Mouse (Mus musculus) common myeloid progenitor, adult 5-6 weeks (primary cell): ENCODE measurements around the gene Maml3. TPM values are rescaled to one million over a fixed set of nuclear protein-coding genes. Genes with fewer than 3 reads are reported as not detected.

Experiments used
- ATAC-seq: replicated peaks from 2 replicates; pipeline ENCODE4 v1.8.0; 2016; ENCODE audit warnings: low read depth, mild to moderate bottlenecking, moderate TSS enrichment, inconsistent platforms; ENCODE audit not compliant: poor library complexity, severe bottlenecking
- total RNA-seq: library from RNA; stranded (forward); fragments of 200-1000, 187-1606 nt; gene quantifications from 2 replicates; pipeline ENCODE4 v1.2.3, GENCODE M21; 2017

Gene Maml3
- total RNA-seq, 1 experiment from 2014 or later, result 15.5 TPM

GRCm38 (mm10) chr3:51885920-51886319, 219.0 kb downstream of the Maml3 start:
- no peak for ATAC-seq

- ATAC-seq, result no peak
Observed at GRCm38 (mm10) chr3:51885487-51885886, 219.4 kb downstream of the Maml3 start.

GRCm38 (mm10) chr3:51881981-51882380, 222.9 kb downstream of the Maml3 start:
- peak; percentile 87 for ATAC-seq

GRCm38 (mm10) chr3:51881393-51881792, 223.5 kb downstream of the Maml3 start:
- no peak for ATAC-seq

- no peak for ATAC-seq
Observed at GRCm38 (mm10) chr3:51880506-51881036, 224.3 kb downstream of the Maml3 start.

- no peak for ATAC-seq
Observed at GRCm38 (mm10) chr3:51879211-51879610, 225.7 kb downstream of the Maml3 start.

- ATAC-seq, result no peak
Observed at GRCm38 (mm10) chr3:51878577-51878976, 226.3 kb downstream of the Maml3 start.

GRCm38 (mm10) chr3:51876729-51877128, 228.1 kb downstream of the Maml3 start:
- ATAC-seq, result no peak

- ATAC-seq, result no peak
Observed at GRCm38 (mm10) chr3:51875629-51876028, 229.2 kb downstream of the Maml3 start.

- ATAC-seq, result no peak
Observed at GRCm38 (mm10) chr3:51874252-51874651, 230.6 kb downstream of the Maml3 start.

- ATAC-seq, result no peak
Observed at GRCm38 (mm10) chr3:51872771-51873170, 232.1 kb downstream of the Maml3 start.

GRCm38 (mm10) chr3:51871346-51871745, 233.5 kb downstream of the Maml3 start:
- no peak for ATAC-seq

- ATAC-seq, result no peak
Observed at GRCm38 (mm10) chr3:51869980-51870379, 234.9 kb downstream of the Maml3 start.

- no peak for ATAC-seq
Observed at GRCm38 (mm10) chr3:51868857-51869256, 236.0 kb downstream of the Maml3 start.

- ATAC-seq, result no peak
Observed at GRCm38 (mm10) chr3:51866446-51866845, 238.4 kb downstream of the Maml3 start.

GRCm38 (mm10) chr3:51861631-51862030, 243.2 kb downstream of the Maml3 start:
- no peak for ATAC-seq

GRCm38 (mm10) chr3:51860458-51860857, 244.4 kb downstream of the Maml3 start:
- no peak for ATAC-seq

- ATAC-seq, result peak; percentile 75
Observed at GRCm38 (mm10) chr3:51859208-51859607, 245.7 kb downstream of the Maml3 start.

- no peak for ATAC-seq
Observed at GRCm38 (mm10) chr3:51854152-51854551, 250.7 kb downstream of the Maml3 start.

GRCm38 (mm10) chr3:51853610-51854009, 251.3 kb downstream of the Maml3 start:
- ATAC-seq, result no peak

GRCm38 (mm10) chr3:51852692-51853091, 252.2 kb downstream of the Maml3 start:
- ATAC-seq, result no peak

GRCm38 (mm10) chr3:51851596-51851995, 253.3 kb downstream of the Maml3 start:
- ATAC-seq, result no peak

- no peak for ATAC-seq
Observed at GRCm38 (mm10) chr3:51849462-51849861, 255.4 kb downstream of the Maml3 start.
